Mouse (Mus musculus): ENCODE results near the gene Wdr81. TPM values are rescaled to one million over a fixed set of nuclear protein-coding genes. Genes with fewer than 3 reads are reported as not detected.
"Not testable (repeated sequence)": the region's sequence is repeated elsewhere in the genome, so short reads cannot be mapped to it uniquely, and the experiment has no call there.

Gene Wdr81
- polyA plus RNA-seq, 1 experiment, result 4.9 TPM

DNA sequence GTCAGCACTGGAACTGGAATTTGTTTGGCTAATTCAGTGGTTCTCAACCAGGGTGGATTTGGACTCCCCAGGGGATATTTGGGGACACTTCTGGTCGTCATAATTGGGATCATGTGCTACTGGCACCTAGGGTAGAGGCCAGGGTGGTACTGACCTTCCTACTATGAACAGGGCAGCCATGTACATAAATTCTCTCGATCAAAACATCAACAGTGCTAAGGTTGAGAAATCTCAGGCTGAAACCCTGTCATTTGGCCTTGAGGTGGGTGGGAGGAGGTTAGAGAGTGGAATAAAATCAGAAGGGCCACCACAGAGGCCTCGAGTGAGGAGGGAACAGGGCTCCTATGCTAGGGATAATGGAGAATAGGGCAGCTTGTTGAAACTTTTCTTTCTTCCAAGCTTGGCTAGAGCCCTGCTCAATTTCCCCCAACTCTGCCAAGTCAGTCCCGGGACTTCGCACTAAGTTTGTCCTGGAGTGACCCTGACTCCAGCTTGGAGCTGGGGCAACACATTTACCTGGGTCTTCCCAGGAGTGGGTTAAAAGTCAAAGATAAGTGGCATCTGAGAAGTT is 4.7 kb upstream of the Wdr81 start:
- no peaks in the 10 kb centered on the region for H3K4me1 ChIP-seq (ENCODE audit: control insufficient read depth, insufficient read depth, low read length)

DNA sequence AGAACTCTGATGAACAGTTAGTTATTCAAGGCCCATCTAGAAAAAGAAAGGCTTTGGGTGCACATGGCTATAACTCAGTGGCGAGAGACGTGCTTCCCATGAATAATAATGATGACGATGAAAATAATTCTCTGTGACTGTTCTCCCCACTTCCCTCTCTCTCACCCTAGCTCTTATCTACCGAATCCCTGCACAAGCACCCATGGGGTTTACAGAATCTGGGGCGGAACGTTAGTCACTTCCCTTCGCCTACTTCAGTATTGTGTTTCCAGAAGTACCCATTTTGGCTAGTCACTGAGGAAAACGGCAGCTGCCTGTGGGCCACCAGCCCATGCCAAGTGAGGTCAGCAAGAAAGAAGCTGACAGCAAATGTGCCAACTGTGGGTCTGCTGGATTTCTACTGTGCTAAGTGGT is 4.1 kb upstream of the Wdr81 start:
- H3K4me3 ChIP-seq (ENCODE audit: low read depth, low read length), result no peak overlapping the region
- no peaks in the 10 kb centered on the region for H3K36me3 ChIP-seq (ENCODE audit: control insufficient read depth, insufficient read depth, low read length, poor library complexity, severe bottlenecking)
- no peak overlapping the region for H3K27ac ChIP-seq (ENCODE audit: insufficient read depth, low read length)
- no peaks in the 10 kb centered on the region for H3K4me1 ChIP-seq (ENCODE audit: control insufficient read depth, insufficient read depth, low read length)
- H3K9ac ChIP-seq (ENCODE audit: low read depth, poor library complexity, severe bottlenecking), result no peak overlapping the region
- H3K9me3 ChIP-seq (replicated peaks; ENCODE audit: control insufficient read depth, insufficient read depth, low read length, poor library complexity, severe bottlenecking), result no peaks in the 10 kb centered on the region
- H3K27me3 ChIP-seq (ENCODE audit: control insufficient read depth, insufficient read depth, low read length, poor library complexity, severe bottlenecking), result no peaks in the 10 kb centered on the region
- TF ChIP-seq CTCF (IDR thresholded peaks at IDR 0.05; ENCODE audit: low read depth, low read length) (no peak), EP300 (IDR thresholded peaks at IDR 0.05; ENCODE audit: insufficient read depth, low read depth, low read length) (no peak), POLR2A (IDR thresholded peaks at IDR 0.05; ENCODE audit: insufficient read depth, low read length) (no peak)

More for the DNA sequence above, 4.7 kb upstream of the Wdr81 start:
- Histone ChIP-seq H3K4me3 (ENCODE audit: low read depth, low read length) (no peak overlapping the region), H3K9me3 (replicated peaks; ENCODE audit: control insufficient read depth, insufficient read depth, low read length, poor library complexity, severe bottlenecking) (no peaks in the 10 kb centered on the region), H3K9ac (ENCODE audit: low read depth, poor library complexity, severe bottlenecking) (peak overlapping the region; percentile 92), H3K27me3 (ENCODE audit: control insufficient read depth, insufficient read depth, low read length, poor library complexity, severe bottlenecking) (no peaks in the 10 kb centered on the region), H3K36me3 (ENCODE audit: control insufficient read depth, insufficient read depth, low read length, poor library complexity, severe bottlenecking) (no peaks in the 10 kb centered on the region), H3K27ac (ENCODE audit: insufficient read depth, low read length) (peak overlapping the region; percentile 95)
- TF ChIP-seq POLR2A (IDR thresholded peaks at IDR 0.05; ENCODE audit: insufficient read depth, low read length) (no peak), EP300 (IDR thresholded peaks at IDR 0.05; ENCODE audit: insufficient read depth, low read depth, low read length) (no peak), CTCF (IDR thresholded peaks at IDR 0.05; ENCODE audit: low read depth, low read length) (no peak)

DNA sequence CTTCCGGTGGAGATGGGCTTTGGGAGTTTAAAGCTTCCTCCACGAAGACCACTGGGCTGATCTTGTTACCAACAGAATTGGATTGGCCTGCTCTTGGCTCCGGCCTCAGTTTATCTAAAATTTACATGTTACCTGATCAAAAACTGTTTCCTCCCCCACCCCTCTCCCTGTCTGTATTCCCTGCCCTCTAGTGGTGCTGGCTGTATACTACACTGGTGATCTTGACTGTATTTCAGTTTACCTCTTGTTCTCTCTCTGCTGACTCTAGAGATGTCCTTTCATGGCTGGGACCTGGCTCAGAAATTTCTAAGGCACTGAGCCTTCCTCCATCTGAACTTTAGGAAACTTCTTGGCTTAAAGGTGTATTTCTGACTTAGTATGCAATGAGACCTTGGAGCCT is 3.7 kb upstream of the Wdr81 start:
- H3K4me3 ChIP-seq (ENCODE audit: low read depth, low read length), result no peak overlapping the region
- H3K9me3 ChIP-seq (replicated peaks; ENCODE audit: control insufficient read depth, insufficient read depth, low read length, poor library complexity, severe bottlenecking), result no peaks in the 10 kb centered on the region
- no peaks in the 10 kb centered on the region for H3K27me3 ChIP-seq (ENCODE audit: control insufficient read depth, insufficient read depth, low read length, poor library complexity, severe bottlenecking)
- no peaks in the 10 kb centered on the region for H3K36me3 ChIP-seq (ENCODE audit: control insufficient read depth, insufficient read depth, low read length, poor library complexity, severe bottlenecking)
- H3K4me1 ChIP-seq (ENCODE audit: control insufficient read depth, insufficient read depth, low read length), result no peaks in the 10 kb centered on the region
- H3K27ac ChIP-seq (ENCODE audit: insufficient read depth, low read length), result no peak overlapping the region
- TF ChIP-seq EP300 (IDR thresholded peaks at IDR 0.05; ENCODE audit: insufficient read depth, low read depth, low read length), result no peak
- TF ChIP-seq POLR2A (IDR thresholded peaks at IDR 0.05; ENCODE audit: insufficient read depth, low read length), result no peak
- TF ChIP-seq CTCF (IDR thresholded peaks at IDR 0.05; ENCODE audit: low read depth, low read length), result peak; percentile 3
- H3K9ac ChIP-seq (ENCODE audit: low read depth, poor library complexity, severe bottlenecking), result no peak overlapping the region

DNA sequence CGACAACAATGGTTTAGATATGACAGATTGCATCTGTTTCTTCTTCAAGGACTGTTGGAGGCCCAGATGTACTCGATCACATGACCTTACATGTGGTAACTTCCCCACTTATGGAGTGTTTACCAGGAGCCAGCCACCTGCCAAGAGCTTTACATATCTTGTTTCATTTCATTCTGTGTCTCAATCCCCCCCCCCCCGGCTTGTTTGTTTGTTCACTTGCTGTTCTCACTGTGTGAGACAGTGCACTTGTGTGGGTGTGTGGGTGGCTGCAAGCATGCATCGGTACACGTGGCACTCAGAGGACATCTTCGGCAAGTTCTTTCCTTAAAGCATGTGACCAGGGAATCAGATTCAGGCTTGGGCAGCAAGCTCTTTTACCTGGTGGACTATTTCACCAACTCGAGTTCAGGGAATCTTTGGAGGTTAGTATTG is 1.9 kb upstream of the Wdr81 start:
- no peaks in the 10 kb centered on the region for H3K36me3 ChIP-seq (ENCODE audit: control insufficient read depth, insufficient read depth, low read length, poor library complexity, severe bottlenecking)
- H3K4me3 ChIP-seq (ENCODE audit: low read depth, low read length), result no peak overlapping the region
- no peaks in the 10 kb centered on the region for H3K27me3 ChIP-seq (ENCODE audit: control insufficient read depth, insufficient read depth, low read length, poor library complexity, severe bottlenecking)
- TF ChIP-seq POLR2A (IDR thresholded peaks at IDR 0.05; ENCODE audit: insufficient read depth, low read length) (no peak), CTCF (IDR thresholded peaks at IDR 0.05; ENCODE audit: low read depth, low read length) (no peak), EP300 (IDR thresholded peaks at IDR 0.05; ENCODE audit: insufficient read depth, low read depth, low read length) (no peak)
- H3K27ac ChIP-seq (ENCODE audit: insufficient read depth, low read length), result no peak overlapping the region
- no peaks in the 10 kb centered on the region for H3K9me3 ChIP-seq (replicated peaks; ENCODE audit: control insufficient read depth, insufficient read depth, low read length, poor library complexity, severe bottlenecking)
- no peaks in the 10 kb centered on the region for H3K4me1 ChIP-seq (ENCODE audit: control insufficient read depth, insufficient read depth, low read length)
- H3K9ac ChIP-seq (ENCODE audit: low read depth, poor library complexity, severe bottlenecking), result no peak overlapping the region

DNA sequence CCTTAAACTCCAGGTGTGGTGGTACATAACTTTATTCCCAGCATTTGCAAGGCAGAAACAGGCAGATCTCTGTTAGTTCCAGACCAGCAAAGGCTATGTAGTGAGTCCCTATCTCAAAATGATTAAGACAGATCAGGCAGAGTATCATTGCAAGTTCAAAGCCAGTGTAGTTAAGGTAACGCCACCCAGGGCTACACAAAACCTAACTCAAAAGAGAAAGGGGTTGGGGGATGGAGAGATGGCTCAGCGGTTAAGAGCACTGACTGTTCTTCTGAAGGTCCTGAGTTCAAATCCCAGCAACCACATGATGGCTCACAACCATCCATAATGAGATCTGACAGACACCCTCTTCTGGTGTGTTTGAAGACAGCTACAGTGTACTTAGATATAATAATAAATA is 1.5 kb upstream of the Wdr81 start:
- H3K9ac ChIP-seq (ENCODE audit: low read depth, poor library complexity, severe bottlenecking); H3K36me3 ChIP-seq (ENCODE audit: control insufficient read depth, insufficient read depth, low read length, poor library complexity, severe bottlenecking); H3K4me1 ChIP-seq (ENCODE audit: control insufficient read depth, insufficient read depth, low read length); H3K4me3 ChIP-seq (ENCODE audit: low read depth, low read length); H3K27me3 ChIP-seq (ENCODE audit: control insufficient read depth, insufficient read depth, low read length, poor library complexity, severe bottlenecking); H3K9me3 ChIP-seq (replicated peaks; ENCODE audit: control insufficient read depth, insufficient read depth, low read length, poor library complexity, severe bottlenecking); H3K27ac ChIP-seq (ENCODE audit: insufficient read depth, low read length): not testable (repeated sequence)

DNA sequence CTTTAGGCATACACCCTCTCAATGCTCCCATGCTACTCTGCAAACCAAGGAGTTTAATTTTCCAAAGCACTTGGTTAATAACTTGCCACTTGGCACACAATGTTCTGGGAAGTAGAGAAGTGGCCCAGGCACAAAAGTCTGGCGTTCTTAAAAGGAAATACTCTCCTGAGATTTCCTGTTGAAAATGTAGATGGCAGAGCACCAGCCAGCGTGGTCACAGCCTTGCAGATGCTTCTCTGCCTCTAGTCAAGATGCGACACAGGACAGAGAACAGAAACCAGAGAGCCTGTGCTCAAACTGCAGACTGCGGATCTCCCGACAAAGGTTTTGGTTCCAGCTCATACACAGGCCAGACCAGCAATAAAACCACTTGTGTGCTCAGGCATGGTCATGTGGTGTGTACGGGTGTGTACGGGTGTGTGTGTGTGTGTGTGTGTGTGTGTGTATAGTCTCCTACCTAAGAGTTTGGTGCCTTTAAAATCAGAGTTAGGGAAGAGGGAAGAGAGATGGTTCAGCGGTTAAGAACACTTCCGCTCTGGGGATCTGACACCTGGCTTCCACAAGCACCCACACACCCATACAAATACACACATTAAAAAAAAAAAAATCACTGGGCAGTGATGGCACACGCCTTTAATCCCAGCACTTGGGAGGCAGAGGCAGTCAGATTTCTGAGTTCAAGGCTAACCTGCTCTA is 672 bp upstream of the Wdr81 start:
- no peaks in the 10 kb centered on the region for H3K9me3 ChIP-seq (replicated peaks; ENCODE audit: control insufficient read depth, insufficient read depth, low read length, poor library complexity, severe bottlenecking)
- H3K27ac ChIP-seq (ENCODE audit: insufficient read depth, low read length), result no peak overlapping the region

More for the DNA sequence above, 672 bp upstream of the Wdr81 start:
- Histone ChIP-seq H3K4me1 (ENCODE audit: control insufficient read depth, insufficient read depth, low read length) (no peaks in the 10 kb centered on the region), H3K36me3 (ENCODE audit: control insufficient read depth, insufficient read depth, low read length, poor library complexity, severe bottlenecking) (no peaks in the 10 kb centered on the region), H3K4me3 (ENCODE audit: low read depth, low read length) (peak overlapping the region; percentile 22), H3K9ac (ENCODE audit: low read depth, poor library complexity, severe bottlenecking) (peak overlapping the region; percentile 43; the same call in 1 of the 2 replicates), H3K27me3 (ENCODE audit: control insufficient read depth, insufficient read depth, low read length, poor library complexity, severe bottlenecking) (no peaks in the 10 kb centered on the region)
- TF ChIP-seq EP300 (IDR thresholded peaks at IDR 0.05; ENCODE audit: insufficient read depth, low read depth, low read length) (no peak), CTCF (IDR thresholded peaks at IDR 0.05; ENCODE audit: low read depth, low read length) (no peak), POLR2A (IDR thresholded peaks at IDR 0.05; ENCODE audit: insufficient read depth, low read length) (no peak)
